Mouse (Mus musculus) limb, embryonic 13.5 days (tissue): ENCODE measurements at regions not wholly inside any gene's neighbourhood (a gene's known extent, or its start where the extent isn't known, plus 50 kb on each side); places are given as distances from the start of the nearest gene placed in this dataset.
"Not testable (repeated sequence)": the region's sequence is repeated elsewhere in the genome, so short reads cannot be mapped to it uniquely, and the experiment has no call there.

Experiments
- ATAC-seq: fragments of 200-750 bp; cut with Nextera tagmentation; 2 replicates; pipeline ENCODE4 v1.8.0; 2017; ENCODE audit warnings: low read depth, moderate number of reproducible peaks, moderate TSS enrichment; ENCODE audit not compliant: low FRiP score
- H3K27ac ChIP-seq: fragments of 300-500 bp; sonication (generic); 2 replicates; pipeline ENCODE4 v1.5.1; 2015; ENCODE audit warnings: inconsistent platforms, mild to moderate bottlenecking, moderate library complexity
- H3K27me3 ChIP-seq: fragments of 300-500 bp; sonication (generic); 2 replicates; pipeline ENCODE4 v1.6.1; 2015; ENCODE audit warnings: mild to moderate bottlenecking, inconsistent platforms
- H3K36me3 ChIP-seq: fragments of 300-500 bp; sonication (generic); 2 replicates; pipeline ENCODE4 v1.6.1; 2015; ENCODE audit warnings: inconsistent platforms, mild to moderate bottlenecking, moderate library complexity
- H3K4me1 ChIP-seq: fragments of 300-500 bp; sonication (generic); 2 replicates; pipeline ENCODE4 v1.6.1; 2015; ENCODE audit warnings: inconsistent platforms
- H3K4me2 ChIP-seq: fragments of 300-500 bp; sonication (generic); replicated peaks from 2 replicates; pipeline ENCODE4 v1.6.1; 2015; ENCODE audit warnings: inconsistent platforms, mild to moderate bottlenecking, moderate library complexity
- H3K4me3 ChIP-seq: fragments of 300-500 bp; sonication (generic); 2 replicates; pipeline ENCODE4 v1.5.1; 2015; ENCODE audit warnings: moderate library complexity, mild to moderate bottlenecking, inconsistent platforms
- H3K9ac ChIP-seq: fragments of 300-500 bp; sonication (generic); 2 replicates; pipeline ENCODE4 v1.6.1; 2015; ENCODE audit warnings: mild to moderate bottlenecking, inconsistent platforms
- H3K9me3 ChIP-seq: fragments of 300-500 bp; sonication (generic); 2 replicates; pipeline ENCODE4 v1.6.1; 2016; ENCODE audit warnings: inconsistent platforms
- WGBS: fragments of 180-500 bp; shearing (Covaris S2); methylation state at CpG from one replicate; pipeline ENCODE4 v1.1.7; 2015; 5-methylcytosine and 5-hydroxymethylcytosine counted together

GRCm38 (mm10) chr13:26424513-26424912 is 345.5 kb downstream of the Hdgfl1 start:
- no peak overlapping the region for H3K4me2 ChIP-seq
- no peaks in the 10 kb centered on the region for H3K36me3 ChIP-seq
- no peak for ATAC-seq
- H3K27ac ChIP-seq, result no peak overlapping the region
- H3K4me1 ChIP-seq, result no peaks in the 10 kb centered on the region
- 50% methylated on average over 1 of the region's 1 CpGs for WGBS
- no peaks in the 10 kb centered on the region for H3K27me3 ChIP-seq
- H3K9me3 ChIP-seq, result no peaks in the 10 kb centered on the region
- no peak overlapping the region for H3K4me3 ChIP-seq
- no peak overlapping the region for H3K9ac ChIP-seq

GRCm38 (mm10) chr13:26405757-26406156 is 364.2 kb downstream of the Hdgfl1 start:
- H3K27me3 ChIP-seq, result no peaks in the 10 kb centered on the region
- no peak overlapping the region for H3K4me2 ChIP-seq
- no peak for ATAC-seq
- H3K9me3 ChIP-seq, result no peaks in the 10 kb centered on the region
- H3K27ac ChIP-seq, result no peak overlapping the region
- no peak overlapping the region for H3K4me3 ChIP-seq
- no peaks in the 10 kb centered on the region for H3K4me1 ChIP-seq
- no peak overlapping the region for H3K9ac ChIP-seq
- H3K36me3 ChIP-seq, result no peaks in the 10 kb centered on the region

GRCm38 (mm10) chr13:26404707-26405106 is 365.3 kb downstream of the Hdgfl1 start:
- H3K4me3 ChIP-seq, result no peak overlapping the region
- H3K36me3 ChIP-seq, result no peaks in the 10 kb centered on the region
- no peaks in the 10 kb centered on the region for H3K4me1 ChIP-seq
- no peak overlapping the region for H3K4me2 ChIP-seq
- no peak overlapping the region for H3K27ac ChIP-seq
- H3K9me3 ChIP-seq, result no peaks in the 10 kb centered on the region
- no peaks in the 10 kb centered on the region for H3K27me3 ChIP-seq
- no peak for ATAC-seq
- no peak overlapping the region for H3K9ac ChIP-seq
- 68% methylated on average over 2 of the region's 2 CpGs for WGBS

- H3K4me2 ChIP-seq, result no peak overlapping the region
- no peak for ATAC-seq
- H3K9ac ChIP-seq, result no peak overlapping the region
- H3K27ac ChIP-seq, result no peak overlapping the region
- H3K9me3 ChIP-seq, result no peaks in the 10 kb centered on the region
- H3K4me3 ChIP-seq, result no peak overlapping the region
- no peaks in the 10 kb centered on the region for H3K36me3 ChIP-seq
- no peaks in the 10 kb centered on the region for H3K27me3 ChIP-seq
- H3K4me1 ChIP-seq, result peaks cover 3% of the 10 kb centered on the region; the same call in 1 of the 2 replicates
- WGBS, result 88% methylated on average over 7 of the region's 7 CpGs
These were observed 381.9 kb downstream of the Hdgfl1 start for GRCm38 (mm10) chr13:26387861-26388621.

- Histone ChIP-seq H3K27me3 (no peaks in the 10 kb centered on the region), H3K4me1 (peaks cover 15% of the 10 kb centered on the region), H3K9me3 (no peaks in the 10 kb centered on the region), H3K27ac (0 out of 2 replicates have a peak overlapping the region, but pooled peaks have one; percentile 0), H3K4me2 (no peak overlapping the region), H3K9ac (no peak overlapping the region), H3K4me3 (no peak overlapping the region), H3K36me3 (no peaks in the 10 kb centered on the region)
- ATAC-seq, result peak; percentile 19; the same call in 1 of the 2 replicates
- WGBS, result 11% methylated on average over 2 of the region's 2 CpGs
These were observed 387.3 kb downstream of the Hdgfl1 start for GRCm38 (mm10) chr13:26382631-26383030.

GRCm38 (mm10) chr13:26382154-26382553 is 387.8 kb downstream of the Hdgfl1 start:
- no peaks in the 10 kb centered on the region for H3K36me3 ChIP-seq
- no peak overlapping the region for H3K4me2 ChIP-seq
- H3K9me3 ChIP-seq, result no peaks in the 10 kb centered on the region
- H3K9ac ChIP-seq, result no peak overlapping the region
- no peak overlapping the region for H3K4me3 ChIP-seq
- H3K27me3 ChIP-seq, result no peaks in the 10 kb centered on the region
- no peak overlapping the region for H3K27ac ChIP-seq
- H3K4me1 ChIP-seq, result peaks cover 15% of the 10 kb centered on the region
- 67% methylated on average over 2 of the region's 2 CpGs for WGBS
- ATAC-seq, result no peak

- no peaks in the 10 kb centered on the region for H3K36me3 ChIP-seq
- no peaks in the 10 kb centered on the region for H3K4me1 ChIP-seq
- no peak for ATAC-seq
- H3K9ac ChIP-seq, result no peak overlapping the region
- no peaks in the 10 kb centered on the region for H3K9me3 ChIP-seq
- no peak overlapping the region for H3K4me2 ChIP-seq
- H3K27ac ChIP-seq, result no peak overlapping the region
- no peaks in the 10 kb centered on the region for H3K27me3 ChIP-seq
- no peak overlapping the region for H3K4me3 ChIP-seq
These were observed 394.4 kb downstream of the Hdgfl1 start for GRCm38 (mm10) chr13:26375546-26375945.

- H3K9me3 ChIP-seq, H3K9ac ChIP-seq, H3K4me3 ChIP-seq, ATAC-seq, H3K4me1 ChIP-seq, H3K27ac ChIP-seq, H3K27me3 ChIP-seq, H3K36me3 ChIP-seq, H3K4me2 ChIP-seq: not testable (repeated sequence)
- WGBS, result 92% methylated on average over 6 of the region's 6 CpGs
These were observed 404.1 kb downstream of the Hdgfl1 start for GRCm38 (mm10) chr13:26365911-26366310.

GRCm38 (mm10) chr13:26356341-26356740 is 413.6 kb downstream of the Hdgfl1 start:
- Histone ChIP-seq H3K27ac (no peak overlapping the region), H3K27me3 (no peaks in the 10 kb centered on the region), H3K4me1 (no peaks in the 10 kb centered on the region), H3K4me2 (no peak overlapping the region), H3K36me3 (no peaks in the 10 kb centered on the region), H3K9ac (no peak overlapping the region), H3K9me3 (peaks cover 6% of the 10 kb centered on the region; the same call in 1 of the 2 replicates), H3K4me3 (no peak overlapping the region)
- ATAC-seq, result no peak
- 38% methylated on average over 3 of the region's 3 CpGs for whole genome bisulfite sequencing

GRCm38 (mm10) chr13:26354421-26354820 is 415.5 kb downstream of the Hdgfl1 start:
- H3K4me2 ChIP-seq, result no peak overlapping the region
- no peak overlapping the region for H3K9ac ChIP-seq
- no peak overlapping the region for H3K4me3 ChIP-seq
- H3K36me3 ChIP-seq, result no peaks in the 10 kb centered on the region
- ATAC-seq, result no peak
- peaks cover 6% of the 10 kb centered on the region; the same call in 1 of the 2 replicates for H3K9me3 ChIP-seq
- no peaks in the 10 kb centered on the region for H3K27me3 ChIP-seq
- no peak overlapping the region for H3K27ac ChIP-seq
- H3K4me1 ChIP-seq, result no peaks in the 10 kb centered on the region

- Histone ChIP-seq H3K27me3 (no peaks in the 10 kb centered on the region), H3K4me3 (no peak overlapping the region), H3K27ac (no peak overlapping the region), H3K4me2 (no peak overlapping the region), H3K9me3 (peaks cover 6% of the 10 kb centered on the region; the same call in 1 of the 2 replicates), H3K36me3 (no peaks in the 10 kb centered on the region), H3K9ac (no peak overlapping the region), H3K4me1 (no peaks in the 10 kb centered on the region)
- no peak for ATAC-seq
- 80% methylated on average over 3 of the region's 3 CpGs for WGBS
These were observed 419.5 kb downstream of the Hdgfl1 start for GRCm38 (mm10) chr13:26350510-26350909.

GRCm38 (mm10) chr13:26338795-26339194 is 431.2 kb downstream of the Hdgfl1 start:
- H3K9me3 ChIP-seq, result no peaks in the 10 kb centered on the region
- H3K27ac ChIP-seq, result no peak overlapping the region
- ATAC-seq, result no peak
- H3K4me1 ChIP-seq, result 0 out of 2 replicates have a peak, but pooled peaks cover 4% of the 10 kb centered on the region
- H3K27me3 ChIP-seq, result no peaks in the 10 kb centered on the region
- H3K9ac ChIP-seq, result no peak overlapping the region
- H3K36me3 ChIP-seq, result no peaks in the 10 kb centered on the region
- H3K4me2 ChIP-seq, result no peak overlapping the region
- WGBS, result 41% methylated on average over 3 of the region's 3 CpGs
- H3K4me3 ChIP-seq, result no peak overlapping the region

- Histone ChIP-seq H3K4me2 (no peak overlapping the region), H3K27ac (no peak overlapping the region), H3K36me3 (no peaks in the 10 kb centered on the region), H3K4me1 (0 out of 2 replicates have a peak, but pooled peaks cover 6% of the 10 kb centered on the region), H3K9me3 (no peaks in the 10 kb centered on the region), H3K4me3 (no peak overlapping the region), H3K9ac (no peak overlapping the region), H3K27me3 (no peaks in the 10 kb centered on the region)
- WGBS, result 81% methylated on average over 3 of the region's 3 CpGs
- no peak for ATAC-seq
These were observed 444.9 kb downstream of the Hdgfl1 start for GRCm38 (mm10) chr13:26325066-26325465.
